9 mouse cellular contexts compared by ENCODE assay signal in the genomic region with DNA sequence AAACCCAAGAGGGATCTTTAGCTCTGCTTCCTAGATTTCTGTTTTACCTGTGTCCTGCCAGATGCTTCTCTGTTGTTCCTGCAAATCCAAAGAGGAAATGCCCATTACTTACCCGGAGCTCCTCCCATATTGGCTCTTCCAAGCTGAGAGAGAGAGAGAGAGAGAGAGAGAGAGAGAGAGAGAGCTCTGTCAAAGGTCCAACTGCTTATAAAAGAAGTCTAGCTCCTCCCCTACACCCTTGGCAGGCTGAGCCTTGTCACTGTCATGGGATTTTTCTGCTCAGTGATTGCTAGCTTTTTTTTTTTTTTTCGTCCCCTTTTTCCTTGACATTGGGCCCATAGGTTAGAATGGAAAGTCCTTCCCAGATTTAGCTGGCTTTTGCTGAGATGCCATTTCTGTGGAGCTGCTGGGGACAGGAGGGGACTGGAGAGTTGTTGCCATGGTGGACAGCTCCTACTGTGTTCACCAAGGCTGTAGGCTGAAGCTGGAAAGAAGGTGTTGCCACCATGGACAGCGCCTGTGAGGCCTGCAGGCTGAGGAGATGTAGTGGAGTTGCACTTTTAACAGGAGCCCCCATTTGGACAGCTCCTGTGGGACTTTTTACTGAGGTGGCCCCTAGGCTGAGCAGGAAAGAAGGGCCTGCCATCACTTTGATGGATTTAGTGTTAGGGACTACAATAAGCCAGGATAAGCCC. TPM values are rescaled to one million over a fixed set of nuclear protein-coding genes. Genes with fewer than 3 reads are reported as not detected.
DNase-seq lines count a peak whose midpoint lies in the region; ATAC-seq and TF ChIP-seq lines count a peak whose summit lies in the region.
"Had no signal": no experiment of that assay in that cellular context is flagged by ENCODE, and none has a peak within 500 bp of the region (broad histone marks: within the 10 kb centered on the region; RNA-seq: fewer than 3 reads in every experiment).

No protein-coding gene starts in this region.

- H3K27ac ChIP-seq in embryonic facial prominence, embryonic 14.5 days (replicated peaks; ENCODE audit: low read depth, low read length): no peak overlapping the region
- H3K27ac ChIP-seq in liver, embryonic 14.5 days: no peak overlapping the region
- no peak overlapping the region for H3K27ac ChIP-seq in layer of hippocampus, adult 2 months
- H3K27ac ChIP-seq: hindbrain, embryonic 15.5 days had no signal

- no peak overlapping the region for H3K4me2 ChIP-seq in embryonic facial prominence, embryonic 14.5 days (ENCODE audit: low read depth, low read length)
- H3K4me2 ChIP-seq in liver, embryonic 14.5 days (ENCODE audit: low read depth): no peak overlapping the region
- H3K4me2 ChIP-seq: hindbrain, embryonic 15.5 days had no signal

- intact Hi-C loops in left cerebral cortex, postnatal 10 days (cut with DNase I): loop anchor here (2.0 kb wide), 2 partner anchors 1275 to 1297 kb away; no protein-coding TSS in a partner anchor

- no peak for TF ChIP-seq EP300 in liver, embryonic 14.5 days (IDR thresholded peaks at IDR 0.05; ENCODE audit: low read depth)

- no peaks in the 10 kb centered on the region for H3K4me1 ChIP-seq in embryonic facial prominence, embryonic 14.5 days (ENCODE audit: control insufficient read depth, insufficient read depth, low read length)
- no peaks in the 10 kb centered on the region; a peak in 1 of 4 replicates for H3K4me1 ChIP-seq in liver, embryonic 14.5 days (replicated peaks; ENCODE audit: control insufficient read depth in 2 of 2, insufficient read depth in 2 of 2, low read length in 1 of 2)
- H3K4me1 ChIP-seq: hindbrain, embryonic 15.5 days had no signal

- DNase-seq in adrenal gland, postnatal 10 days: peak; percentile 77
- no peak for DNase-seq in adrenal gland, adult 18-20 months (ENCODE audit: low spot score in 2 of 2)
- peak; percentile 65 to 67 for DNase-seq in B cell, adult 2 months
- peak; percentile 86 for DNase-seq in embryonic facial prominence, embryonic 14.5 days (ENCODE audit: low spot score)
- peak in 2 of 3 experiments; percentile 44 to 53 for DNase-seq in liver, embryonic 14.5 days (ENCODE audit: low read depth in 3 of 3, low spot score in 3 of 3)
- DNase-seq in layer of hippocampus, adult 2 months (ENCODE audit: low spot score in 2 of 2): no peak
- DNase-seq in left cerebral cortex, postnatal 10 days (ENCODE audit: extremely low spot score in 1 of 2, low spot score in 2 of 2): no peak

- no peak overlapping the region for H3K9ac ChIP-seq in embryonic facial prominence, embryonic 14.5 days (ENCODE audit: low read depth, low read length)
- no peak overlapping the region for H3K9ac ChIP-seq in liver, embryonic 14.5 days (replicated peaks)
- H3K9ac ChIP-seq: hindbrain, embryonic 15.5 days had no signal

- TF ChIP-seq CTCF in liver, embryonic 14.5 days (IDR thresholded peaks at IDR 0.05; ENCODE audit: low read depth): no peak
- no peak for TF ChIP-seq CTCF in layer of hippocampus, adult 2 months (conservative IDR thresholded peaks at IDR 0.05)

- peaks cover 8% of the 10 kb centered on the region for H3K27me3 ChIP-seq in embryonic facial prominence, embryonic 14.5 days (replicated peaks; ENCODE audit: control insufficient read depth, insufficient read depth, low read length)
- H3K27me3 ChIP-seq in liver, embryonic 14.5 days (ENCODE audit: control insufficient read depth, insufficient read depth, low read length): no peaks in the 10 kb centered on the region
- H3K27me3 ChIP-seq: hindbrain, embryonic 15.5 days had no signal

- no peak overlapping the region for H3K4me3 ChIP-seq in embryonic facial prominence, embryonic 14.5 days (ENCODE audit: low read depth, low read length)
- H3K4me3 ChIP-seq in liver, embryonic 14.5 days (ENCODE audit: insufficient read depth in 1 of 2, low read depth in 2 of 2, low read length in 2 of 2): no peak overlapping the region
- H3K4me3 ChIP-seq in layer of hippocampus, adult 2 months: no peak overlapping the region
- H3K4me3 ChIP-seq: hindbrain, embryonic 15.5 days had no signal

- WGBS in embryonic facial prominence, embryonic 14.5 days: 42% methylated on average over 3 of the region's 3 CpGs
- WGBS in liver, embryonic 14.5 days (ENCODE audit: insufficient replicate concordance): 20% methylated on average over 3 of the region's 3 CpGs

- H3K9me3 ChIP-seq in embryonic facial prominence, embryonic 14.5 days (ENCODE audit: control insufficient read depth, low read length): 0 out of 2 replicates have a peak, but pooled peaks cover 5% of the 10 kb centered on the region
- no peaks in the 10 kb centered on the region for H3K9me3 ChIP-seq in liver, embryonic 14.5 days (ENCODE audit: control insufficient read depth, low read length)
- H3K9me3 ChIP-seq: hindbrain, embryonic 15.5 days had no signal

- no peaks in the 10 kb centered on the region for H3K36me3 ChIP-seq in embryonic facial prominence, embryonic 14.5 days (ENCODE audit: control insufficient read depth, insufficient read depth, low read length)
- H3K36me3 ChIP-seq in liver, embryonic 14.5 days (replicated peaks; ENCODE audit: control insufficient read depth, insufficient read depth, low read depth): no peaks in the 10 kb centered on the region
- H3K36me3 ChIP-seq: hindbrain, embryonic 15.5 days had no signal

- ATAC-seq in embryonic facial prominence, embryonic 14.5 days (ENCODE audit: low read depth): no peak; the same call in 1 of the 2 replicates
- no peak for ATAC-seq in liver, embryonic 14.5 days (ENCODE audit: insufficient read depth)
- ATAC-seq in frontal cortex, adult (ENCODE audit: low TSS enrichment): no peak

RNA-seq across cellular contexts. Expression of a gene that starts 7.3 kb away (rescaled TPM):
- total RNA-seq in adrenal gland, postnatal 10 days (2021): 100 to 1,000 TPM; 105 to 116 TPM
- total RNA-seq in adrenal gland, adult 18-20 months (2021): 100 to 1,000 TPM; 219 to 653 TPM
- polyA plus RNA-seq in embryonic facial prominence, embryonic 14.5 days (2014; fragmentation: Nextera tagmentation; extraction: Ambion mirVana): 46.9 and 51.7 TPM in 2 replicates
- 29.2 and 37.1 TPM in 2 replicates for polyA plus RNA-seq in liver, embryonic 14.5 days (2012; rRNA removed)
- 55.6 and 57.2 TPM in 2 replicates for polyA plus RNA-seq in liver, embryonic 14.5 days (2014; fragmentation: Nextera tagmentation; extraction: Ambion mirVana)
- total RNA-seq in layer of hippocampus, adult 2 months (2021): 10 to 100 TPM; 15.7 to 21.2 TPM
- total RNA-seq in left cerebral cortex, postnatal 10 days (2021): 10 to 100 TPM; 18.2 to 21.5 TPM

RNA-seq across cellular contexts. Expression of a gene that starts 28.3 kb away (rescaled TPM):
- 100 to 1,000 TPM; 189 to 235 TPM for total RNA-seq in adrenal gland, postnatal 10 days (2021)
- 100 to 1,000 TPM; 195 to 213 TPM for total RNA-seq in adrenal gland, adult 18-20 months (2021)
- polyA plus RNA-seq in embryonic facial prominence, embryonic 14.5 days (2014; fragmentation: Nextera tagmentation; extraction: Ambion mirVana): 347 and 431 TPM in 2 replicates
- polyA plus RNA-seq in liver, embryonic 14.5 days (2012; rRNA removed): 161 and 199 TPM in 2 replicates
- polyA plus RNA-seq in liver, embryonic 14.5 days (2014; fragmentation: Nextera tagmentation; extraction: Ambion mirVana): 127 and 143 TPM in 2 replicates
- total RNA-seq in layer of hippocampus, adult 2 months (2021): 100 to 1,000 TPM; 230 to 239 TPM
- 100 to 1,000 TPM; 255 to 261 TPM for total RNA-seq in left cerebral cortex, postnatal 10 days (2021)

RNA-seq across cellular contexts. Expression of a gene that starts 34.2 kb away (rescaled TPM):
- total RNA-seq in adrenal gland, postnatal 10 days (2021): 10 to 100 TPM; 17.3 to 17.5 TPM
- total RNA-seq in adrenal gland, adult 18-20 months (2021): 10 to 100 TPM; 12.4 to 15.3 TPM
- polyA plus RNA-seq in embryonic facial prominence, embryonic 14.5 days (2014; fragmentation: Nextera tagmentation; extraction: Ambion mirVana): 3.3 and 4.8 TPM in 2 replicates
- polyA plus RNA-seq in liver, embryonic 14.5 days (2012; rRNA removed): 3.6 and 4.2 TPM in 2 replicates
- 1.1 and 1.3 TPM in 2 replicates for polyA plus RNA-seq in liver, embryonic 14.5 days (2014; fragmentation: Nextera tagmentation; extraction: Ambion mirVana)
- 10 to 100 TPM; 13.3 to 15.1 TPM for total RNA-seq in layer of hippocampus, adult 2 months (2021)
- total RNA-seq in left cerebral cortex, postnatal 10 days (2021): 10 to 100 TPM; 12.7 to 14.6 TPM

RNA-seq across cellular contexts. Expression of a gene that starts 36.3 kb away (rescaled TPM):
- total RNA-seq in adrenal gland, postnatal 10 days (2021): 1 to 10 TPM; 5.6 to 9.4 TPM
- 1 to 10 TPM; 4.7 to 5.3 TPM for total RNA-seq in adrenal gland, adult 18-20 months (2021)
- 5.1 and 5.2 TPM in 2 replicates for polyA plus RNA-seq in embryonic facial prominence, embryonic 14.5 days (2014; fragmentation: Nextera tagmentation; extraction: Ambion mirVana)
- 1.8 and 1.9 TPM in 2 replicates for polyA plus RNA-seq in liver, embryonic 14.5 days (2012; rRNA removed)
- 0.76 and 0.97 TPM in 2 replicates for polyA plus RNA-seq in liver, embryonic 14.5 days (2014; fragmentation: Nextera tagmentation; extraction: Ambion mirVana)
- total RNA-seq in layer of hippocampus, adult 2 months (2021): 100 to 1,000 TPM; 615 to 646 TPM
- 100 to 1,000 TPM; 329 to 351 TPM for total RNA-seq in left cerebral cortex, postnatal 10 days (2021)

RNA-seq across cellular contexts. Expression of a gene that starts 49.2 kb away (rescaled TPM):
- 1 to 10 TPM in 1 of 2 experiments, not detected in 1; 1.3 TPM for total RNA-seq in adrenal gland, postnatal 10 days (2021)
- not detected for total RNA-seq in adrenal gland, adult 18-20 months (2021)
- 0.47 TPM in 1 of 2 replicates, not detected in the other for polyA plus RNA-seq in embryonic facial prominence, embryonic 14.5 days (2014; fragmentation: Nextera tagmentation; extraction: Ambion mirVana)
- 0.19 and 0.21 TPM in 2 replicates for polyA plus RNA-seq in liver, embryonic 14.5 days (2012; rRNA removed)
- polyA plus RNA-seq in liver, embryonic 14.5 days (2014; fragmentation: Nextera tagmentation; extraction: Ambion mirVana): not detected in 2 replicates
- total RNA-seq in layer of hippocampus, adult 2 months (2021): not detected
- total RNA-seq in left cerebral cortex, postnatal 10 days (2021): not detected

Comparison
In these comparisons a context has a peak if more than half of its experiments do, and no peak if none do; other contexts are left out.
1. DNase-seq: peak in adrenal gland, postnatal 10 days (single experiment), B cell, adult 2 months (2 of 2), embryonic facial prominence, embryonic 14.5 days (single experiment) and liver, embryonic 14.5 days (2 of 3); none in adrenal gland, adult 18-20 months (0 of 2), layer of hippocampus, adult 2 months (0 of 2) and left cerebral cortex, postnatal 10 days (0 of 2).
2. RNA of a gene that starts 7.3 kb away (total RNA-seq): 219 to 653 TPM in adrenal gland, adult 18-20 months and 105 to 116 TPM in adrenal gland, postnatal 10 days; 18.2 to 21.5 TPM in left cerebral cortex, postnatal 10 days and 15.7 to 21.2 TPM in layer of hippocampus, adult 2 months; every median in the first group is over 4 times any median in the second.